Mouse (Mus musculus): ENCODE measurements around the gene 5330417H12Rik. TPM values are rescaled to one million over a fixed set of nuclear protein-coding genes. Genes with fewer than 3 reads are reported as not detected.

Gene 5330417H12Rik
- polyA plus RNA-seq, 2 experiments: not detected

DNA sequence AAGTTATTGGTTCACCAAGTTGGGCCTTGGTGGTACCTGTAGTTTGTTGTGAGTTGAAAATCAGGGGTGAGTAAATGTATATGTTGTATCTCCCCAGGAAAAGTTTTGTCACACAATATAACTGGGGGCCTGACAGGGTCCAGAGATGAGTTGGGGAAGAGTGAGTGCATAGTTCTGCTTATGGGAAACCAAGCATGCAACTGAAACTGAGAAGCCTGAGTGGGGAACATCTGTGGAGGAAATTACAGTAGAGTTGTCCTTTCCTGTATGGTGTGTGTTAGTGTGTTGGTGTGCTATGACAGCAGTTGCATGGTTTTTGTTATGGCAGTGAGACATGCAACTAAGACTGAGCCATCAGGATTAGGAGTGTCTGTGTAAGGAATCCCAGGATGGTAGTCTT is 3.4 kb upstream of the 5330417H12Rik start:
- TF ChIP-seq EP300 (IDR thresholded peaks at IDR 0.05; ENCODE audit: low read depth) (no peak), CTCF (IDR thresholded peaks at IDR 0.05; ENCODE audit: low read depth) (no peak)

DNA sequence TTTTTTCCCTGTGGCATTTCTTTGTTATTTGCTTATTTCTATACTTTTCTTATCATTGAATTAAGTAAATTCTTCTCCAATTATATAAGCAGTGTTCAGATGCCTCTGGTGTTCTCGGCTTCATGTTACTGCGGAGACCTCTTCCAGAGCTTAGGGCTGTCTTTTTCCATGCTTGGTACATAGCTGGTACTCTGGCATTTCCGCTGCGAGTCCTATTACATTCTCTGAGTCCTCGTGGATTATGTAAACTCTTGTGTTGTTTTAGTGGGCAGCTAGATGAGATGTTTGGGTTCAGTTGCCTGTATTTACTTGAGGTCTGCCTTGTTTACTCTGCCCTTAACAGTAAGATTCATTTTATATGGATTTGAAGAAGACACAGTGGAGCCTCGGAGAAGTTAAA is 820 bp upstream of the 5330417H12Rik start:
- no peak for DNase-seq (ENCODE audit: low read depth in 3 of 3, low spot score in 3 of 3)
- WGBS (ENCODE audit: insufficient replicate concordance): 63% methylated on average over 6 of the region's 6 CpGs
- Histone ChIP-seq H3K27me3 (ENCODE audit: control insufficient read depth, insufficient read depth, low read length) (no peaks in the 10 kb centered on the region), H3K9me3 (ENCODE audit: control insufficient read depth, low read length) (no peaks in the 10 kb centered on the region), H3K27ac (no peak overlapping the region), H3K36me3 (replicated peaks; ENCODE audit: control insufficient read depth, insufficient read depth, low read depth) (no peaks in the 10 kb centered on the region), H3K9ac (replicated peaks) (no peak overlapping the region), H3K4me1 (replicated peaks; ENCODE audit: control insufficient read depth in 2 of 2, insufficient read depth in 2 of 2, low read length in 1 of 2) (no peaks in the 10 kb centered on the region), H3K4me3 (ENCODE audit: insufficient read depth in 1 of 2, low read depth in 2 of 2, low read length in 2 of 2) (no peak overlapping the region), H3K4me2 (ENCODE audit: low read depth) (no peak overlapping the region)
- ATAC-seq (ENCODE audit: insufficient read depth): no peak
- TF ChIP-seq EP300 (IDR thresholded peaks at IDR 0.05; ENCODE audit: low read depth) (no peak), CTCF (IDR thresholded peaks at IDR 0.05; ENCODE audit: low read depth) (no peak)

More for the DNA sequence above, 3.4 kb upstream of the 5330417H12Rik start:
- Histone ChIP-seq H3K9me3 (ENCODE audit: control insufficient read depth, low read length) (no peaks in the 10 kb centered on the region), H3K27ac (no peak overlapping the region), H3K4me3 (ENCODE audit: insufficient read depth in 1 of 2, low read depth in 2 of 2, low read length in 2 of 2) (no peak overlapping the region), H3K36me3 (replicated peaks; ENCODE audit: control insufficient read depth, insufficient read depth, low read depth) (no peaks in the 10 kb centered on the region), H3K4me1 (replicated peaks; ENCODE audit: control insufficient read depth in 2 of 2, insufficient read depth in 2 of 2, low read length in 1 of 2) (no peaks in the 10 kb centered on the region), H3K27me3 (ENCODE audit: control insufficient read depth, insufficient read depth, low read length) (no peaks in the 10 kb centered on the region), H3K4me2 (ENCODE audit: low read depth) (no peak overlapping the region), H3K9ac (replicated peaks) (no peak overlapping the region)
- DNase-seq (ENCODE audit: low read depth in 3 of 3, low spot score in 3 of 3): no peak
- ATAC-seq (ENCODE audit: insufficient read depth): no peak

DNA sequence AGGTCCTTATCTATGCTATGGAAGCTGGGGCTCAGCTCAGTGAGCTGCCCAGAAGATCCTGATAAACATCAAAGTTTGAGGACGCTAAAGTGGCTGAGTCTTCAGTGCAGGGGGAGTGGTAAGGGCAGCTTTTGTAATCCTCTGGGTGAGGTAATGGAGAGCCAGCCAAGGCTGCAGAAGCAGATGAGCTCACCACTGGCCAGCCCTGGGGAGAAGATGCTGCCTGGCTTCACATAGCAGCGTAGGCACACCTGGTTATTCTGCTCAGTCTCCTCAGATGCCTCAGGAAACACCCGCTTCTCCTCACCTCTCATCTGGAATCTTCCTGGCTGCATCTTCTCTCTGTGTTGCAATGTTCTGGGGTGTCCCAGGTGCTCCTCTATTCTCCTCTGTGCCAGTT is 529 bp downstream of the 5330417H12Rik start:
- no peak for ATAC-seq (ENCODE audit: insufficient read depth)
- no peak for TF ChIP-seq CTCF (IDR thresholded peaks at IDR 0.05; ENCODE audit: low read depth)
- TF ChIP-seq EP300 (IDR thresholded peaks at IDR 0.05; ENCODE audit: low read depth): no peak
- 37% methylated on average over 3 of the region's 3 CpGs for WGBS (ENCODE audit: insufficient replicate concordance)
- Histone ChIP-seq H3K4me1 (replicated peaks; ENCODE audit: control insufficient read depth in 2 of 2, insufficient read depth in 2 of 2, low read length in 1 of 2) (peaks cover 0 to 2% of the 10 kb centered on the region in 2 experiments; a peak in 1 of 4 replicates), H3K27ac (no peak overlapping the region), H3K9ac (replicated peaks) (no peak overlapping the region), H3K4me3 (ENCODE audit: insufficient read depth in 1 of 2, low read depth in 2 of 2, low read length in 2 of 2) (no peak overlapping the region), H3K36me3 (replicated peaks; ENCODE audit: control insufficient read depth, insufficient read depth, low read depth) (no peaks in the 10 kb centered on the region), H3K27me3 (ENCODE audit: control insufficient read depth, insufficient read depth, low read length) (no peaks in the 10 kb centered on the region), H3K4me2 (ENCODE audit: low read depth) (no peak overlapping the region), H3K9me3 (ENCODE audit: control insufficient read depth, low read length) (no peaks in the 10 kb centered on the region)
- no peak for DNase-seq (ENCODE audit: low read depth in 3 of 3, low spot score in 3 of 3)

DNA sequence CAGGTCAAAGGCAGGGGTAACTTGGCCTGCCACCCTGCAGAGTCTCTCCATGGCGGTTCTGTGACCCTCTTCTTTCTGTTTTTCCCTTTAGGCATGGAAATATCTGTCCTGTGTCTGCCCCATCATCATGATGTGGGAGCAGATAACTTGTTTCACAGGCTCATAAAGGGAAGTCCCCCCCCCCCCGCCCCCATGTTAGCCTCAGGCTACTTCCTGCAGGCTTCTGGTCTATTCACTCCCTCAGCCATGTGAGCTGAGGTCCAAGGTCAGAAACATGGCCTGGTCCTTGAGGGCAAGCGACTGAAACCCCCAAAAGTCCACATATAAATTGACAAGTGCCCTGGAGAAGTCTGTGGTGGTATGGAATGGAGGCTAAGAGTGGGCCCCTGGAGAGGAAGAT is 4.8 kb downstream of the 5330417H12Rik start:
- Histone ChIP-seq H3K4me1 (replicated peaks; ENCODE audit: control insufficient read depth in 2 of 2, insufficient read depth in 2 of 2, low read length in 1 of 2) (peaks cover 0 to 5% of the 10 kb centered on the region in 2 experiments; a peak in 1 of 4 replicates), H3K27ac (no peak overlapping the region), H3K36me3 (replicated peaks; ENCODE audit: control insufficient read depth, insufficient read depth, low read depth) (no peaks in the 10 kb centered on the region), H3K27me3 (ENCODE audit: control insufficient read depth, insufficient read depth, low read length) (no peaks in the 10 kb centered on the region), H3K4me2 (ENCODE audit: low read depth) (no peak overlapping the region), H3K9me3 (ENCODE audit: control insufficient read depth, low read length) (no peaks in the 10 kb centered on the region), H3K4me3 (ENCODE audit: insufficient read depth in 1 of 2, low read depth in 2 of 2, low read length in 2 of 2) (no peak overlapping the region), H3K9ac (replicated peaks) (no peak overlapping the region)
- WGBS (ENCODE audit: insufficient replicate concordance): 29% methylated on average over 3 of the region's 3 CpGs
- TF ChIP-seq CTCF (IDR thresholded peaks at IDR 0.05; ENCODE audit: low read depth) (no peak), EP300 (IDR thresholded peaks at IDR 0.05; ENCODE audit: low read depth) (no peak)
- ATAC-seq (ENCODE audit: insufficient read depth) (no peak), DNase-seq (ENCODE audit: low read depth in 3 of 3, low spot score in 3 of 3) (no peak)

DNA sequence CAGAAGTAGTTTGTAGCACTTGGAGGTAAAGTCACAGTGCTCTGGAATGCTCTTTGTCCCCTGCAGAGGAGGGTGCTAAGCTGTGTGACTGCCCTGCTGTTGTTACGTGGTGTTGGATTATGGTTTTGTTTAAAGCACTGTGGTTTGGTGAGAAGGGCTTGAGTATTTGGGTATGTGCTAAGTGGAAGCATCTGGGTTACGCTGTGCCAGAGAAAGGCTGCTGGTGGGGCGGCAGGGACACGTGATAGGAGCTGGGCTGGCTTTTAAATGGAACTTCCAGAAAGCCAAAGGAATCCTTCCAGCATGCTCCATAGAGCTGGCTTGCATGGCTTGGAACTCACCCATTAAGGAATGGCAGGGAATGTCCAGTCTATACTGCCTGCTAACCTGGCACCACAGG is 5.7 kb downstream of the 5330417H12Rik start:
- H3K4me3 ChIP-seq (ENCODE audit: insufficient read depth in 1 of 2, low read depth in 2 of 2, low read length in 2 of 2): no peak overlapping the region
- no peak for ATAC-seq (ENCODE audit: insufficient read depth)

More for the DNA sequence above, 5.7 kb downstream of the 5330417H12Rik start:
- Histone ChIP-seq H3K27me3 (ENCODE audit: control insufficient read depth, insufficient read depth, low read length) (no peaks in the 10 kb centered on the region), H3K9me3 (ENCODE audit: control insufficient read depth, low read length) (no peaks in the 10 kb centered on the region), H3K4me1 (replicated peaks; ENCODE audit: control insufficient read depth in 2 of 2, insufficient read depth in 2 of 2, low read length in 1 of 2) (peaks cover 0 to 5% of the 10 kb centered on the region in 2 experiments; a peak in 1 of 4 replicates), H3K27ac (no peak overlapping the region), H3K36me3 (replicated peaks; ENCODE audit: control insufficient read depth, insufficient read depth, low read depth) (no peaks in the 10 kb centered on the region), H3K9ac (replicated peaks) (no peak overlapping the region), H3K4me2 (ENCODE audit: low read depth) (no peak overlapping the region)
- no peak for DNase-seq (ENCODE audit: low read depth in 3 of 3, low spot score in 3 of 3)
- WGBS (ENCODE audit: insufficient replicate concordance): 62% methylated on average over 4 of the region's 4 CpGs
- no peak for TF ChIP-seq CTCF (IDR thresholded peaks at IDR 0.05; ENCODE audit: low read depth)
- TF ChIP-seq EP300 (IDR thresholded peaks at IDR 0.05; ENCODE audit: low read depth): no peak
